Mouse (Mus musculus): ENCODE data around the gene Pgpep1. TPM values are rescaled to one million over a fixed set of nuclear protein-coding genes. Genes with fewer than 3 reads are reported as not detected.

The Pgpep1 gene
- total and polyA plus RNA-seq, 2 experiments from 2014 or later, result 29.1 to 36.3 TPM

GRCm38 (mm10) chr8:70701982-70702841, 42.0 kb upstream of the Pgpep1 start:
- TF ChIP-seq CTCF (IDR thresholded peaks at IDR 0.05; ENCODE audit: low read depth), result no peak
- TF ChIP-seq EP300 (IDR thresholded peaks at IDR 0.05; ENCODE audit: low read depth), result no peak
- H3K4me3 ChIP-seq (ENCODE audit: low read depth, low read length), result no peak overlapping the region
- no peak for DNase-seq (ENCODE audit: low spot score)
- H3K27me3 ChIP-seq (ENCODE audit: control insufficient read depth, insufficient read depth, low read length), result no peaks in the 10 kb centered on the region
- no peak for ATAC-seq (ENCODE audit: insufficient read depth, low read depth)
- no peak overlapping the region for H3K9ac ChIP-seq (replicated peaks; ENCODE audit: low read depth, low read length)
- no peak overlapping the region for H3K4me2 ChIP-seq (ENCODE audit: low read depth, low read length)
- WGBS, result 68% methylated on average over 2 of the region's 2 CpGs
- H3K36me3 ChIP-seq (replicated peaks; ENCODE audit: control insufficient read depth, insufficient read depth, low read length), result no peaks in the 10 kb centered on the region
- H3K4me1 ChIP-seq (ENCODE audit: control insufficient read depth, insufficient read depth), result peaks cover 24% of the 10 kb centered on the region
- no peaks in the 10 kb centered on the region for H3K9me3 ChIP-seq (replicated peaks; ENCODE audit: control insufficient read depth, low read length)
- peak overlapping the region; percentile 27; the same call in 1 of the 2 replicates for H3K27ac ChIP-seq (ENCODE audit: low read depth)

GRCm38 (mm10) chr8:70701048-70701981, 41.1 kb upstream of the Pgpep1 start:
- H3K4me1 ChIP-seq (ENCODE audit: control insufficient read depth, insufficient read depth), result peaks cover 33% of the 10 kb centered on the region
- DNase-seq (ENCODE audit: low spot score), result no peak
- peak overlapping the region; percentile 100 for H3K9ac ChIP-seq (replicated peaks; ENCODE audit: low read depth, low read length)
- no peaks in the 10 kb centered on the region for H3K36me3 ChIP-seq (replicated peaks; ENCODE audit: control insufficient read depth, insufficient read depth, low read length)
- H3K4me3 ChIP-seq (ENCODE audit: low read depth, low read length), result peak overlapping the region; percentile 93
- H3K9me3 ChIP-seq (replicated peaks; ENCODE audit: control insufficient read depth, low read length), result no peaks in the 10 kb centered on the region
- no peaks in the 10 kb centered on the region for H3K27me3 ChIP-seq (ENCODE audit: control insufficient read depth, insufficient read depth, low read length)
- H3K4me2 ChIP-seq (ENCODE audit: low read depth, low read length), result peak overlapping the region; percentile 70
- no peak overlapping the region for H3K27ac ChIP-seq (ENCODE audit: low read depth)
- no peak for TF ChIP-seq CTCF (IDR thresholded peaks at IDR 0.05; ENCODE audit: low read depth)
- WGBS, result 48% methylated on average over 10 of the region's 10 CpGs
- ATAC-seq (ENCODE audit: insufficient read depth, low read depth), result no peak

- Histone ChIP-seq H3K9ac (replicated peaks; ENCODE audit: low read depth, low read length) (peak overlapping the region; percentile 100), H3K4me2 (ENCODE audit: low read depth, low read length) (peak overlapping the region; percentile 70), H3K4me3 (ENCODE audit: low read depth, low read length) (peak overlapping the region; percentile 93), H3K4me1 (ENCODE audit: control insufficient read depth, insufficient read depth) (peaks cover 39% of the 10 kb centered on the region), H3K27me3 (ENCODE audit: control insufficient read depth, insufficient read depth, low read length) (no peaks in the 10 kb centered on the region), H3K36me3 (replicated peaks; ENCODE audit: control insufficient read depth, insufficient read depth, low read length) (no peaks in the 10 kb centered on the region), H3K27ac (ENCODE audit: low read depth) (peak overlapping the region; percentile 99), H3K9me3 (replicated peaks; ENCODE audit: control insufficient read depth, low read length) (no peaks in the 10 kb centered on the region)
- TF ChIP-seq EP300 (IDR thresholded peaks at IDR 0.05; ENCODE audit: low read depth) (peak; percentile 79; the same call in 1 of the 2 replicates), CTCF (IDR thresholded peaks at IDR 0.05; ENCODE audit: low read depth) (peak; percentile 83)
- ATAC-seq (ENCODE audit: insufficient read depth, low read depth), result peak; percentile 7
- WGBS, result 1% methylated on average over 20 of the region's 20 CpGs
- peak; percentile 88 for DNase-seq (ENCODE audit: low spot score)
These were observed 40.4 kb upstream of the Pgpep1 start for GRCm38 (mm10) chr8:70700555-70700922.

GRCm38 (mm10) chr8:70699834-70700554, 39.8 kb upstream of the Pgpep1 start:
- peak overlapping the region; percentile 99 for H3K27ac ChIP-seq (ENCODE audit: low read depth)
- no peaks in the 10 kb centered on the region for H3K36me3 ChIP-seq (replicated peaks; ENCODE audit: control insufficient read depth, insufficient read depth, low read length)
- peak overlapping the region; percentile 70 for H3K4me2 ChIP-seq (ENCODE audit: low read depth, low read length)
- H3K9me3 ChIP-seq (replicated peaks; ENCODE audit: control insufficient read depth, low read length), result no peaks in the 10 kb centered on the region
- H3K4me1 ChIP-seq (ENCODE audit: control insufficient read depth, insufficient read depth), result peaks cover 43% of the 10 kb centered on the region
- H3K4me3 ChIP-seq (ENCODE audit: low read depth, low read length), result peak overlapping the region; percentile 93
- WGBS, result under 1% methylated on average over 58 of the region's 59 CpGs
- H3K9ac ChIP-seq (replicated peaks; ENCODE audit: low read depth, low read length), result peak overlapping the region; percentile 100
- DNase-seq (ENCODE audit: low spot score) (peak; percentile 69), ATAC-seq (ENCODE audit: insufficient read depth, low read depth) (0 out of 2 replicates have a peak, but pooled peaks have one; percentile 3)
- no peaks in the 10 kb centered on the region for H3K27me3 ChIP-seq (ENCODE audit: control insufficient read depth, insufficient read depth, low read length)
- no peak for TF ChIP-seq CTCF (IDR thresholded peaks at IDR 0.05; ENCODE audit: low read depth)
- no peak for TF ChIP-seq EP300 (IDR thresholded peaks at IDR 0.05; ENCODE audit: low read depth)
